Mouse (Mus musculus): ENCODE results near the gene Fmnl1. TPM values are rescaled to one million over a fixed set of nuclear protein-coding genes. Genes with fewer than 3 reads are reported as not detected.

Gene Fmnl1
- polyA plus RNA-seq, 1 experiment from 2014 or later, result 2.3 TPM

DNA sequence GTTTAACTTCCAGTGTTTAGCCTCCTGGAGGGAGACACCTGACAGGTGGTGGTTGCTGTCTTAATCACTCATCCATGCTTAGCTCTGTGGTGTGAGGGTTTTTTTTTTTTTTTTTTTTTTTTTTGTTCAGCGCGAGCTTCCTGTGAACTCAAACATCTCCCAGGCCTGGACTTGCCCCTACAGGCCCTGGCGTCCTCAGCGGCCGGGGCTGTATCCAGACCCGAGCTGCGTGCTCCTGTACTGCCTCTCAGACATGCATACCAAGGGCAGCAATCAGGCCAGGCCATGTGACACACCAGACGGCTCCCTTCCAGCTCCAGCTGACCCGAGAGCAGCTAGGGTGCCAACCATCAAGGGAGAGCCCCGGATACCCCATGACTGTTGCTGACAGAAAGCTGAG, 66.0 kb downstream of the Fmnl1 start:
- no peak overlapping the region for H3K27ac ChIP-seq (ENCODE audit: low read length)

DNA sequence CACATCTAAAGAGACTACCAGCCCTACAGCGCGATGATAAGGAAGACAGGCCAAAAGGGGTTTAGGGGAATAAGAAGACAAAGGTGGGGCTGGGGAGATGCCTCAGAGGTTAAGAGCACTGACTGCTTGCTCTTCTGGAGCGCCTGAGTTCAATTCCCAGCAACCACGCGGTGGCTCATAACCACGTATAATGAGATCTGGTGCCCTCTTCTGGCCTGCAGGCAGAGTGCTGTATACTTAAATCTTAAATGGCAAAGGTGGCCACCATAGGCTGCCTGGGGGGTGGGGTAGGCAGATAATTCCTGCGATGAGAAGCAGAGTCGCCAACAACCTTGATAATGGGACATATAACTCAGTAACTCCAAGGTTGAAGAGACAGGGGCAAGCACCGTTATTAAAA, 66.8 kb downstream of the Fmnl1 start:
- Histone ChIP-seq H3K9ac (ENCODE audit: low read depth, low read length) (no peak overlapping the region), H3K36me3 (ENCODE audit: control insufficient read depth, insufficient read depth, low read length) (no peaks in the 10 kb centered on the region; the same call in 1 of the 2 replicates), H3K27me3 (replicated peaks; ENCODE audit: control insufficient read depth, insufficient read depth, low read length) (no peaks in the 10 kb centered on the region), H3K9me3 (ENCODE audit: control insufficient read depth, low read length) (no peaks in the 10 kb centered on the region), H3K4me2 (ENCODE audit: low read depth, low read length) (no peak overlapping the region), H3K4me3 (ENCODE audit: low read length) (no peak overlapping the region), H3K4me1 (ENCODE audit: control insufficient read depth, insufficient read depth, low read length) (no peaks in the 10 kb centered on the region; the same call in 1 of the 2 replicates), H3K27ac (ENCODE audit: low read length) (no peak overlapping the region)
- ATAC-seq, result no peak
- 76% methylated on average over 9 of the region's 9 CpGs for WGBS

More for the DNA sequence above, 66.0 kb downstream of the Fmnl1 start:
- no peaks in the 10 kb centered on the region for H3K27me3 ChIP-seq (replicated peaks; ENCODE audit: control insufficient read depth, insufficient read depth, low read length)
- H3K9me3 ChIP-seq (ENCODE audit: control insufficient read depth, low read length), result no peaks in the 10 kb centered on the region
- H3K4me3 ChIP-seq (ENCODE audit: low read length), result no peak overlapping the region
- H3K4me1 ChIP-seq (ENCODE audit: control insufficient read depth, insufficient read depth, low read length), result no peaks in the 10 kb centered on the region; the same call in 1 of the 2 replicates
- H3K9ac ChIP-seq (ENCODE audit: low read depth, low read length), result no peak overlapping the region
- H3K36me3 ChIP-seq (ENCODE audit: control insufficient read depth, insufficient read depth, low read length), result no peaks in the 10 kb centered on the region; the same call in 1 of the 2 replicates
- no peak overlapping the region for H3K4me2 ChIP-seq (ENCODE audit: low read depth, low read length)
- 80% methylated on average over 10 of the region's 10 CpGs for WGBS
- no peak for ATAC-seq

- H3K27ac ChIP-seq (ENCODE audit: low read length), result no peak overlapping the region
- no peaks in the 10 kb centered on the region for H3K9me3 ChIP-seq (ENCODE audit: control insufficient read depth, low read length)
- H3K36me3 ChIP-seq (ENCODE audit: control insufficient read depth, insufficient read depth, low read length), result no peaks in the 10 kb centered on the region; the same call in 1 of the 2 replicates
- no peaks in the 10 kb centered on the region for H3K27me3 ChIP-seq (replicated peaks; ENCODE audit: control insufficient read depth, insufficient read depth, low read length)
- peaks cover under 1% of the 10 kb centered on the region for H3K4me1 ChIP-seq (ENCODE audit: control insufficient read depth, insufficient read depth, low read length)
- H3K4me2 ChIP-seq (ENCODE audit: low read depth, low read length), result no peak overlapping the region
- H3K9ac ChIP-seq (ENCODE audit: low read depth, low read length), result no peak overlapping the region
- 32% methylated on average over 7 of the region's 7 CpGs for WGBS
- ATAC-seq, result peak; percentile 67
- no peak overlapping the region for H3K4me3 ChIP-seq (ENCODE audit: low read length)
These were observed 69.8 kb downstream of the Fmnl1 start for GRCm38 (mm10) chr11:103240740-103241139.

DNA sequence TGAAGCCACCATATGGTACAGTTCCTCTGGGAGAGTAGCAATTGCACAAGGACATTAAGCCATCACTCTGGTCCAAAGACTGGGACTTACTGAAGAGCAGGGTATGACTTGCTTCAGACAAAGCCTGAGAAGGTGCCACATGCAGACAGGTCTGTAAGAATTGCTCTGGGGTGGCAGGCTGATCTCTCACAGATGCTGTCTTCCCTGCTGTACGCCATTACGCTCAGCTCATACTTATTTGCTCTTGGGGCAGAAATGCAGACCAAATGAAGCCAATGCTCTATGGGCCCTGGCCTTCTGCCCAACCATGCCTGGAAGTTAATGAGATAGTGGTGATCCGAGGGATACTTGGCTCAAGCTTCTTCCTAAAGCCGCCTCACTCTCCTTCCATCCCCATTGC, 73.9 kb downstream of the Fmnl1 start:
- H3K36me3 ChIP-seq (ENCODE audit: control insufficient read depth, insufficient read depth, low read length), result no peaks in the 10 kb centered on the region
- ATAC-seq, result no peak
- no peaks in the 10 kb centered on the region for H3K27me3 ChIP-seq (replicated peaks; ENCODE audit: control insufficient read depth, insufficient read depth, low read length)
- H3K9me3 ChIP-seq (ENCODE audit: control insufficient read depth, low read length), result no peaks in the 10 kb centered on the region
- no peak overlapping the region for H3K9ac ChIP-seq (ENCODE audit: low read depth, low read length)
- H3K27ac ChIP-seq (ENCODE audit: low read length), result no peak overlapping the region
- H3K4me2 ChIP-seq (ENCODE audit: low read depth, low read length), result no peak overlapping the region
- WGBS, result 77% methylated on average over 4 of the region's 4 CpGs
- H3K4me3 ChIP-seq (ENCODE audit: low read length), result no peak overlapping the region
- peaks cover 25% of the 10 kb centered on the region for H3K4me1 ChIP-seq (ENCODE audit: control insufficient read depth, insufficient read depth, low read length)

- H3K4me2 ChIP-seq (ENCODE audit: low read depth, low read length), result no peak overlapping the region
- 54% methylated on average over 10 of the region's 10 CpGs for WGBS
- no peaks in the 10 kb centered on the region for H3K9me3 ChIP-seq (ENCODE audit: control insufficient read depth, low read length)
- H3K4me3 ChIP-seq (ENCODE audit: low read length), result no peak overlapping the region
- H3K9ac ChIP-seq (ENCODE audit: low read depth, low read length), result no peak overlapping the region
- no peaks in the 10 kb centered on the region for H3K36me3 ChIP-seq (ENCODE audit: control insufficient read depth, insufficient read depth, low read length)
- peaks cover 25% of the 10 kb centered on the region for H3K4me1 ChIP-seq (ENCODE audit: control insufficient read depth, insufficient read depth, low read length)
- peak; percentile 74 for ATAC-seq
- no peaks in the 10 kb centered on the region for H3K27me3 ChIP-seq (replicated peaks; ENCODE audit: control insufficient read depth, insufficient read depth, low read length)
- H3K27ac ChIP-seq (ENCODE audit: low read length), result peak overlapping the region; percentile 14
These were observed 75.3 kb downstream of the Fmnl1 start for GRCm38 (mm10) chr11:103246081-103246730.

DNA sequence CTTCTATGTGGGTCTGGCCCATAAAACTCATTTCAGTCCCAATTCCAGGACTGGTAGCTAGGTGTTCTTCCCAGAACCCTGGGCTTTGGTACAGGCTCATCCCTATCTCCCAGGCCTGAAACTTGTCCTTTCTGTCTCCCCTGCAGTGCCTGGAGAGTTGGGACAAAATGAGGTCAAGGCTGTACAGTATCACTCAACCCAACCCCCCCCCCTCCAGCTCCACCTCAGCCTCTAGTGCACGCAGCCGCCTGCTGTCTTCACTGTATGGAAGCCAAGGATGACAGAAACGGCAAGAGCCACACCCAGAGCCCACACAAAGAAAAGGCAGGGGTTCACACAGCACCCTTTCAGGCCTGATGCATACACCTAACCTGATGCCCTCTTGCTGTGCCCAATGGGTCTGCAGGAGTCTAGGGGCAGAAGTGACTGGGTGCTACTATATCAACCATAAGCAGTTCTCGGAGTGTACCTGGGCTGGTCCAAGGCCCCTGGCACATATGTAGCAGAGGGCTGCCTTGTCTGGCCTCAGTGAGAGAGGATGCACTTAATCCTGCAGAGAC, 75.9 kb downstream of the Fmnl1 start:
- peak; percentile 24; the same call in 1 of the 2 replicates for ATAC-seq
- Histone ChIP-seq H3K27ac (ENCODE audit: low read length) (peak overlapping the region; percentile 14), H3K4me1 (ENCODE audit: control insufficient read depth, insufficient read depth, low read length) (peaks cover 25% of the 10 kb centered on the region), H3K9me3 (ENCODE audit: control insufficient read depth, low read length) (no peaks in the 10 kb centered on the region), H3K9ac (ENCODE audit: low read depth, low read length) (no peak overlapping the region), H3K4me2 (ENCODE audit: low read depth, low read length) (no peak overlapping the region), H3K27me3 (replicated peaks; ENCODE audit: control insufficient read depth, insufficient read depth, low read length) (no peaks in the 10 kb centered on the region), H3K4me3 (ENCODE audit: low read length) (no peak overlapping the region), H3K36me3 (ENCODE audit: control insufficient read depth, insufficient read depth, low read length) (no peaks in the 10 kb centered on the region)
- 48% methylated on average over 4 of the region's 4 CpGs for WGBS

DNA sequence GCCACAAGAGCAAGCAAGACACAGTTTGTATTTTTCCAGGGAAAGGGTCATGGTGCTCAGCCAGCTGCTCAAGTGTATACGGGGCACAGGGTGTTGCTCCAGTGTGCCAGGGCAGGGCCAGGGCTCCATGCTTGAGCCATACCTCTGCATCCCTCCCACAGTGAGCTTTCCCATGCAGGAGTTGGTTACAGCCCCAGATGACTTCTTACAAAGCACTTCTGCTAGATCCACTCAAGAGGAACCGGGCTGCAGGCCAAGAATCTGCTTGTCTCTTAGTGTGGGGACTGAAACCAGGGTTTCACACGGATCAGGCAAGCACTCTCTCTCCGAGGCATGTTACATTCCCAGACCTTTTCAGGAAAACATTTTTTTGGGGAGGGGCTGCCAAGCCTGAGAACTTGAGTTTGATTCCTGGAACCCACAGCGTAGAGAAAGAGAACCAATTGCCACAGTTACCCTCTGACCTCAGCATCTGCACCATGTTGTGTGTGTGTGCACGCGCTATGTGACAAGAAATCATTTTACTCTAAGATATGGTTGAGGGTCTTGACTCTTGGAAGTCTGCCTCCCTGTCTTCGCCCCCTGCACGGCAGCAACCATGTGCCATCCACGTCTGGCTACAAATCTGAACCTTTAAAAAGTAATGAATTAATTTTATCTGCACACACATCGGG, 76.7 kb downstream of the Fmnl1 start:
- no peaks in the 10 kb centered on the region for H3K27me3 ChIP-seq (replicated peaks; ENCODE audit: control insufficient read depth, insufficient read depth, low read length)
- peak; percentile 57 for ATAC-seq
- WGBS, result 56% methylated on average over 11 of the region's 11 CpGs
- no peak overlapping the region for H3K4me2 ChIP-seq (ENCODE audit: low read depth, low read length)
- H3K27ac ChIP-seq (ENCODE audit: low read length), result peak overlapping the region; percentile 62
- H3K9ac ChIP-seq (ENCODE audit: low read depth, low read length), result no peak overlapping the region
- H3K4me1 ChIP-seq (ENCODE audit: control insufficient read depth, insufficient read depth, low read length), result peaks cover 25% of the 10 kb centered on the region
- H3K36me3 ChIP-seq (ENCODE audit: control insufficient read depth, insufficient read depth, low read length), result no peaks in the 10 kb centered on the region
- no peak overlapping the region for H3K4me3 ChIP-seq (ENCODE audit: low read length)
- no peaks in the 10 kb centered on the region for H3K9me3 ChIP-seq (ENCODE audit: control insufficient read depth, low read length)

Other genes starting within 250 kb of the Fmnl1 start
- 6.8 and 7.4 TPM in 2 replicates for gene Kif18b, start 246.0 kb upstream of the Fmnl1 start, polyA plus RNA-seq (2015; fragmentation: Nextera tagmentation; extraction: Ambion mirVana)
- 0.53 and 2.3 TPM in 2 replicates for gene C1ql1, start 224.4 kb upstream of the Fmnl1 start, polyA plus RNA-seq (2015; fragmentation: Nextera tagmentation; extraction: Ambion mirVana)
- 55.9 and 59.6 TPM in 2 replicates for gene Nmt1, start 142.9 kb upstream of the Fmnl1 start, polyA plus RNA-seq (2015; fragmentation: Nextera tagmentation; extraction: Ambion mirVana)
- gene Dcakd, start 142.8 kb upstream of the Fmnl1 start, polyA plus RNA-seq (2015; fragmentation: Nextera tagmentation; extraction: Ambion mirVana), result 91.5 and 92.7 TPM in 2 replicates
- 2.1 and 2.3 TPM in 2 replicates for gene Plcd3, start 69.4 kb upstream of the Fmnl1 start, polyA plus RNA-seq (2015; fragmentation: Nextera tagmentation; extraction: Ambion mirVana)
- gene Acbd4, start 69.4 kb upstream of the Fmnl1 start, polyA plus RNA-seq (2015; fragmentation: Nextera tagmentation; extraction: Ambion mirVana), result 30.4 and 32.5 TPM in 2 replicates
- gene Hexim1, start 54.9 kb upstream of the Fmnl1 start, polyA plus RNA-seq (2015; fragmentation: Nextera tagmentation; extraction: Ambion mirVana), result 4.2 and 4.6 TPM in 2 replicates
- gene Hexim2, start 38.7 kb upstream of the Fmnl1 start, polyA plus RNA-seq (2015; fragmentation: Nextera tagmentation; extraction: Ambion mirVana), result 5.8 TPM in 2 replicates
- gene 1700023F06Rik, start 37.5 kb downstream of the Fmnl1 start, polyA plus RNA-seq (2015; fragmentation: Nextera tagmentation; extraction: Ambion mirVana), result 0.57 and 0.83 TPM in 2 replicates
- not detected in 2 replicates for gene Spata32, start 47.3 kb downstream of the Fmnl1 start, polyA plus RNA-seq (2015; fragmentation: Nextera tagmentation; extraction: Ambion mirVana)
- gene Map3k14, start 96.4 kb downstream of the Fmnl1 start, polyA plus RNA-seq (2015; fragmentation: Nextera tagmentation; extraction: Ambion mirVana), result 3.1 TPM in 2 replicates
- 40.2 and 42.3 TPM in 2 replicates for gene Arhgap27, start 192.6 kb downstream of the Fmnl1 start, polyA plus RNA-seq (2015; fragmentation: Nextera tagmentation; extraction: Ambion mirVana)
- gene Plekhm1, start 241.6 kb downstream of the Fmnl1 start, polyA plus RNA-seq (2015; fragmentation: Nextera tagmentation; extraction: Ambion mirVana), result 6.1 and 7.0 TPM in 2 replicates

All from intestine, embryonic 16.5 days (tissue).